Mouse (Mus musculus) CH12.LX (cell line): ENCODE results near the gene Mark2. TPM values are rescaled to one million over a fixed set of nuclear protein-coding genes. Genes with fewer than 3 reads are reported as not detected.

Experiments
- DNase-seq: peaks from one replicate; pipeline ENCODE4 v3.0.0-alpha.2; 2013; ENCODE audit errors: extremely low read depth
- H3K27ac ChIP-seq: 2 replicates; pipeline ENCODE4 v1.5.1; 2012; ENCODE audit warnings: low read depth, mild to moderate bottlenecking, control low read depth, moderate library complexity; ENCODE audit not compliant: insufficient read depth
- H3K27me3 ChIP-seq: replicated peaks from 2 replicates; pipeline ENCODE3; 2012; ENCODE audit warnings: inconsistent platforms
- H3K36me3 ChIP-seq, 2 experiments: replicated peaks in 1 of 2; 2 replicates each; pipeline versions ENCODE3 to v1.6.1; 2012; ENCODE audit warnings: inconsistent platforms in 1 of 2, low read length in 1 of 2, mild to moderate bottlenecking in 1 of 2, mixed read lengths in 1 of 2, moderate library complexity in 1 of 2; ENCODE audit not compliant: control insufficient read depth in 1 of 2, insufficient read depth in 1 of 2
- H3K4me1 ChIP-seq, 2 experiments: 2 replicates each; pipeline ENCODE4 v1.6.1; 2012; ENCODE audit warnings: inconsistent platforms in 1 of 2, moderate library complexity in 1 of 2; ENCODE audit not compliant: insufficient read depth in 2 of 2, control insufficient read depth in 1 of 2
- H3K4me2 ChIP-seq: 2 replicates; pipeline ENCODE4 v1.6.1; 2012; ENCODE audit warnings: low read depth, mild to moderate bottlenecking, control low read depth; ENCODE audit not compliant: poor library complexity, insufficient read depth, severe bottlenecking
- H3K4me3 ChIP-seq, 3 experiments: fragments of 150-350 bp in 1 of 3; sonication (generic) in 1 of 3; replicated peaks in 1 of 3; 2 replicates each; pipeline versions ENCODE3 to v1.5.1; 2011 to 2012; ENCODE audit warnings: low read depth in 2 of 3, low read length in 2 of 3, mild to moderate bottlenecking in 2 of 3, moderate library complexity in 2 of 3, control low read depth in 1 of 3, improper control_type of control experiment in 1 of 3, inconsistent platforms in 1 of 3, mixed read lengths in 1 of 3; ENCODE audit not compliant: poor library complexity in 1 of 3
- H3K79me2 ChIP-seq: replicated peaks from 2 replicates; pipeline ENCODE4 v1.6.1; 2012; ENCODE audit warnings: mild to moderate bottlenecking, moderate library complexity; ENCODE audit not compliant: control insufficient read depth, poor library complexity, insufficient read depth, severe bottlenecking; ENCODE audit errors: extremely low read depth
- H3K9ac ChIP-seq: 2 replicates; pipeline ENCODE4 v1.6.1; 2012; ENCODE audit warnings: low read depth, mild to moderate bottlenecking, control low read depth, moderate library complexity; ENCODE audit not compliant: insufficient read depth
- H3K9me3 ChIP-seq: replicated peaks from 2 replicates; pipeline ENCODE3; 2012; ENCODE audit warnings: low read length, inconsistent platforms, mixed read lengths
- BHLHE40 ChIP-seq: IDR thresholded peaks from 2 replicates; pipeline ENCODE4 v1.6.1; 2011; ENCODE audit warnings: mild to moderate bottlenecking, low read depth, low read length, improper control_type of control experiment
- CHD1 ChIP-seq: IDR thresholded peaks from 2 replicates; pipeline ENCODE4 v1.6.1; 2012; ENCODE audit warnings: low read depth, low read length, improper control_type of control experiment, inconsistent platforms
- CHD2 ChIP-seq: IDR thresholded peaks from 2 replicates; pipeline ENCODE4 v1.6.1; 2011; ENCODE audit warnings: low read length, improper control_type of control experiment
- CTCF ChIP-seq, 2 experiments: IDR thresholded peaks in 1 of 2; conservative IDR thresholded peaks in 1 of 2; 2 replicates each; pipeline ENCODE4 v1.5.1; 2011 to 2012; ENCODE audit warnings: low read depth in 2 of 2, low read length in 2 of 2, improper control_type of control experiment in 1 of 2, inconsistent platforms in 1 of 2, mild to moderate bottlenecking in 1 of 2, moderate library complexity in 1 of 2
- E2F4 ChIP-seq: IDR thresholded peaks from 2 replicates; pipeline ENCODE4 v1.6.1; 2011; ENCODE audit warnings: low read depth, low read length, improper control_type of control experiment; ENCODE audit not compliant: insufficient replicate concordance
- ELF1 ChIP-seq: IDR thresholded peaks from 2 replicates; pipeline ENCODE4 v1.6.1; 2014; ENCODE audit warnings: low read depth, mild to moderate bottlenecking, inconsistent platforms, low read length, improper control_type of control experiment
- EP300 ChIP-seq: IDR thresholded peaks from 2 replicates; pipeline ENCODE4 v1.6.1; 2011; ENCODE audit warnings: low read length, improper control_type of control experiment
- ETS1 ChIP-seq: conservative IDR thresholded peaks from 2 replicates; pipeline ENCODE4 v1.6.1; 2012; ENCODE audit warnings: low read depth, mild to moderate bottlenecking, inconsistent platforms, low read length, improper control_type of control experiment, moderate library complexity
- GABPA ChIP-seq: IDR thresholded peaks from 2 replicates; pipeline ENCODE4 v1.6.1; 2012; ENCODE audit warnings: low read depth, low read length, improper control_type of control experiment, inconsistent platforms; ENCODE audit not compliant: insufficient replicate concordance
- HCFC1 ChIP-seq: IDR thresholded peaks from 2 replicates; pipeline ENCODE4 v1.6.1; 2012; ENCODE audit warnings: low read depth, mild to moderate bottlenecking, inconsistent platforms, low read length, improper control_type of control experiment
- IRF4 ChIP-seq: IDR thresholded peaks from 2 replicates; pipeline ENCODE4 v1.6.1; 2014; ENCODE audit warnings: low read depth, mild to moderate bottlenecking, inconsistent platforms, low read length, improper control_type of control experiment
- JUN ChIP-seq: IDR thresholded peaks from 2 replicates; pipeline ENCODE4 v1.6.1; 2011; ENCODE audit warnings: low read depth, mild to moderate bottlenecking, low read length, improper control_type of control experiment, moderate library complexity; ENCODE audit not compliant: insufficient read depth
- JUND ChIP-seq: conservative IDR thresholded peaks from 2 replicates; pipeline ENCODE4 v1.6.1; 2011; ENCODE audit warnings: low read depth, low read length, improper control_type of control experiment
- KAT2A ChIP-seq: IDR thresholded peaks from 2 replicates; pipeline ENCODE4 v1.6.1; 2012; ENCODE audit warnings: low read length, improper control_type of control experiment, inconsistent platforms; ENCODE audit not compliant: insufficient replicate concordance
- MAFK ChIP-seq: IDR thresholded peaks from 2 replicates; pipeline ENCODE4 v1.6.1; 2011; ENCODE audit warnings: low read length, improper control_type of control experiment; ENCODE audit not compliant: insufficient replicate concordance
- MAX ChIP-seq: IDR thresholded peaks from 2 replicates; pipeline ENCODE4 v1.6.1; 2011; ENCODE audit warnings: low read length, improper control_type of control experiment
- MAZ ChIP-seq: IDR thresholded peaks from 2 replicates; pipeline ENCODE4 v1.6.1; 2012; ENCODE audit warnings: low read depth, mild to moderate bottlenecking, inconsistent platforms, low read length, improper control_type of control experiment, moderate library complexity
- MEF2A ChIP-seq: IDR thresholded peaks from 2 replicates; pipeline ENCODE4 v1.6.1; 2014; ENCODE audit warnings: low read depth, mild to moderate bottlenecking, inconsistent platforms, low read length, improper control_type of control experiment, borderline replicate concordance
- MXI1 ChIP-seq: IDR thresholded peaks from 2 replicates; pipeline ENCODE4 v1.6.1; 2011; ENCODE audit warnings: mild to moderate bottlenecking, low read depth, low read length, improper control_type of control experiment
- MYC ChIP-seq: IDR thresholded peaks from 2 replicates; pipeline ENCODE4 v1.6.1; 2011; ENCODE audit warnings: low read depth, mild to moderate bottlenecking, improper control_type of control experiment, low read length
- NRF1 ChIP-seq: IDR thresholded peaks from 2 replicates; pipeline ENCODE4 v1.6.1; 2014; ENCODE audit warnings: low read depth, mild to moderate bottlenecking, inconsistent platforms, low read length, improper control_type of control experiment, moderate library complexity
- PAX5 ChIP-seq: IDR thresholded peaks from 2 replicates; pipeline ENCODE4 v1.6.1; 2012; ENCODE audit warnings: low read length, inconsistent platforms, mixed read lengths
- POLR2A ChIP-seq: IDR thresholded peaks from 2 replicates; pipeline ENCODE4 v1.6.1; 2011; ENCODE audit warnings: low read depth, mild to moderate bottlenecking, improper control_type of control experiment, low read length
- POLR2AphosphoS2 ChIP-seq: IDR thresholded peaks from 2 replicates; pipeline ENCODE4 v1.6.1; 2011; ENCODE audit warnings: low read depth, low read length, improper control_type of control experiment
- RAD21 ChIP-seq: IDR thresholded peaks from 2 replicates; pipeline ENCODE4 v1.6.1; 2011; ENCODE audit warnings: low read depth, mild to moderate bottlenecking, low read length, improper control_type of control experiment, moderate library complexity
- RCOR1 ChIP-seq: conservative IDR thresholded peaks from 2 replicates; pipeline ENCODE4 v1.6.1; 2012; ENCODE audit warnings: low read depth, mild to moderate bottlenecking, inconsistent platforms, low read length, improper control_type of control experiment
- SIN3A ChIP-seq: IDR thresholded peaks from 2 replicates; pipeline ENCODE4 v1.6.1; 2012; ENCODE audit warnings: low read length, improper control_type of control experiment, inconsistent platforms
- SMC3 ChIP-seq: IDR thresholded peaks from 2 replicates; pipeline ENCODE4 v1.6.1; 2011; ENCODE audit warnings: low read depth, low read length, improper control_type of control experiment
- TBP ChIP-seq: conservative IDR thresholded peaks from 2 replicates; pipeline ENCODE4 v1.6.1; 2011; ENCODE audit warnings: low read depth, low read length, improper control_type of control experiment
- TCF12 ChIP-seq: IDR thresholded peaks from 2 replicates; pipeline ENCODE4 v1.6.1; 2014; ENCODE audit warnings: low read depth, mild to moderate bottlenecking, inconsistent platforms, low read length, improper control_type of control experiment
- UBTF ChIP-seq: IDR thresholded peaks from 2 replicates; pipeline ENCODE4 v1.6.1; 2012; ENCODE audit warnings: low read depth, mild to moderate bottlenecking, inconsistent platforms, low read length, improper control_type of control experiment, moderate library complexity
- USF1 ChIP-seq: IDR thresholded peaks from 2 replicates; pipeline ENCODE4 v1.6.1; 2014; ENCODE audit warnings: low read depth, mild to moderate bottlenecking, inconsistent platforms, low read length, improper control_type of control experiment
- USF2 ChIP-seq: conservative IDR thresholded peaks from 2 replicates; pipeline ENCODE4 v1.6.1; 2011; ENCODE audit warnings: low read depth, low read length, improper control_type of control experiment
- ZC3H11A ChIP-seq: IDR thresholded peaks from 2 replicates; pipeline ENCODE4 v1.6.1; 2012; ENCODE audit warnings: low read depth, mild to moderate bottlenecking, inconsistent platforms, low read length, improper control_type of control experiment
- ZKSCAN1 ChIP-seq: IDR thresholded peaks from 2 replicates; pipeline ENCODE4 v1.6.1; 2012; ENCODE audit warnings: low read depth, inconsistent platforms, low read length, improper control_type of control experiment, borderline replicate concordance
- ZMIZ1 ChIP-seq: IDR thresholded peaks from 2 replicates; pipeline ENCODE4 v1.6.1; 2012; ENCODE audit warnings: low read depth, mild to moderate bottlenecking, inconsistent platforms, low read length, improper control_type of control experiment
- ZNF384 ChIP-seq: IDR thresholded peaks from 2 replicates; pipeline ENCODE4 v1.6.1; 2012; ENCODE audit warnings: low read depth, low read length, improper control_type of control experiment, inconsistent platforms
- dilution Hi-C: fragments of 300-500 bp; cut with MboI; formaldehyde crosslinking; loops from 2 replicates; pipeline ENCODE4 v1.14.3; 2020; ENCODE audit warnings: low sequenced_read_pairs; ENCODE audit not compliant: extremely low pct_unique_long_range_greater_than_20kb, extremely low pct_ligation_motif_present
- in situ Hi-C: fragments of 300-500 bp; cut with MboI; formaldehyde crosslinking; loops from 3 replicates; pipeline ENCODE4 v1.14.3; 2019; ENCODE audit warnings: low sequenced_read_pairs, low pct_ligation_motif_present, low pct_unique_long_range_greater_than_20kb, mixed read lengths
- polyA plus RNA-seq: library from polyadenylated mRNA; unstranded; fragments of >175 nt; gene quantifications from 2 replicates; pipeline ENCODE4 v1.2.1, GENCODE M21; 2012; ENCODE audit warnings: low read depth; ENCODE audit not compliant: insufficient read length
- total RNA-seq, 2 experiments: library from RNA; depleted of rRNA; stranded (reverse); fragments of 300-350 nt in 1 of 2; fragments of >200 nt in 1 of 2; gene quantifications; 2 replicates each; pipeline ENCODE4 v1.2.3; 2012 to 2014

The Mark2 gene
- total RNA-seq (2012; rRNA removed) (19.0 and 20.6 TPM in 2 replicates), total RNA-seq (2014; rRNA removed) (6.3 and 8.1 TPM in 2 replicates), polyA plus RNA-seq (33.4 and 34.4 TPM in 2 replicates)

GRCm38 (mm10) chr19:7341512-7342397 is at the start of gene Mark2:
Gene Mark2, minus strand, starts transcription at chr19:7341860.
- H3K79me2 ChIP-seq, result peaks cover 25% of the 10 kb centered on the region
- peak; percentile 12; the same call in 1 of the 2 replicates for TF ChIP-seq NRF1
- peak; percentile 53; the same call in 1 of the 2 replicates for TF ChIP-seq MYC
- TF ChIP-seq MAX, result no peak
- TF ChIP-seq TBP, result 0 out of 2 replicates have a peak, but pooled peaks have one; percentile 16
- TF ChIP-seq GABPA, result no peak
- TF ChIP-seq RAD21, result no peak
- TF ChIP-seq CHD1, result no peak
- no peak for TF ChIP-seq USF1
- TF ChIP-seq PAX5, result no peak
- no peak for TF ChIP-seq ETS1
- peak; percentile 19; the same call in 1 of the 2 replicates for TF ChIP-seq HCFC1
- peak; percentile 95 for TF ChIP-seq SIN3A
- no peak for TF ChIP-seq CHD2
- TF ChIP-seq SMC3, result no peak
- no peak for TF ChIP-seq ZMIZ1
- TF ChIP-seq JUND, result no peak
- no peak for TF ChIP-seq ZC3H11A
- no peak for TF ChIP-seq ZKSCAN1
- TF ChIP-seq MAFK, result 0 out of 2 replicates have a peak, but pooled peaks have one; percentile 7
- peak; percentile 73 for TF ChIP-seq KAT2A
- no peak for TF ChIP-seq EP300
- TF ChIP-seq JUN, result peak; percentile 12; the same call in 1 of the 2 replicates
- TF ChIP-seq MAZ, result no peak
- TF ChIP-seq POLR2A, result peak; percentile 69
- no peak for TF ChIP-seq BHLHE40
- TF ChIP-seq ZNF384, result no peak
- TF ChIP-seq MEF2A, result 0 out of 2 replicates have a peak, but pooled peaks have one; percentile 3
- TF ChIP-seq TCF12, result 0 out of 2 replicates have a peak, but pooled peaks have one; percentile 10
- peak; percentile 99 for TF ChIP-seq ELF1
- TF ChIP-seq E2F4, result 0 out of 2 replicates have a peak, but pooled peaks have one; percentile 40
- no peak for TF ChIP-seq CTCF (conservative IDR thresholded peaks at IDR 0.05 in 1 of 2, IDR thresholded peaks at IDR 0.05 in 1 of 2; ENCODE audit: low read depth in 2 of 2, low read length in 2 of 2)
- no peak for TF ChIP-seq IRF4
- TF ChIP-seq RCOR1, result no peak
- TF ChIP-seq POLR2AphosphoS2, result no peak
- TF ChIP-seq UBTF, result no peak
- peak; percentile 62 for TF ChIP-seq MXI1
- TF ChIP-seq USF2, result no peak

More at GRCm38 (mm10) chr19:7341512-7342397, at the start of gene Mark2:
- peak within 1 kb of the TSS; percentile 61 for H3K27ac ChIP-seq
- no peaks in the 10 kb centered on the region for H3K9me3 ChIP-seq
- peaks cover 16 to 49% of the 10 kb centered on the region in 2 experiments for H3K4me1 ChIP-seq
- in situ Hi-C loops, result no loop called here
- peak within 1 kb of the TSS; percentile 70 for H3K4me2 ChIP-seq
- dilution Hi-C loops, result no loop called here
- peak; percentile 99 for DNase-seq
- peaks cover 0 to 24% of the 10 kb centered on the region in 2 experiments for H3K36me3 ChIP-seq
- H3K4me3 ChIP-seq, result peak within 1 kb of the TSS; percentile 79 to 90 (median 85)
- no peaks in the 10 kb centered on the region for H3K27me3 ChIP-seq
- peak within 1 kb of the TSS; percentile 87 for H3K9ac ChIP-seq
